Mouse (Mus musculus) neural tube, embryonic 10.5 days (tissue): ENCODE results near the gene Leprot.
A peak's percentile ranks its signal among the peaks of the same experiment; 100 is the strongest.

ENCODE experiments used
- DNase-seq: peaks from one replicate; pipeline ENCODE4 v3.0.0-alpha.2; 2017; ENCODE audit warnings: low spot score; ENCODE audit errors: extremely low spot score

The Leprot gene

DNA sequence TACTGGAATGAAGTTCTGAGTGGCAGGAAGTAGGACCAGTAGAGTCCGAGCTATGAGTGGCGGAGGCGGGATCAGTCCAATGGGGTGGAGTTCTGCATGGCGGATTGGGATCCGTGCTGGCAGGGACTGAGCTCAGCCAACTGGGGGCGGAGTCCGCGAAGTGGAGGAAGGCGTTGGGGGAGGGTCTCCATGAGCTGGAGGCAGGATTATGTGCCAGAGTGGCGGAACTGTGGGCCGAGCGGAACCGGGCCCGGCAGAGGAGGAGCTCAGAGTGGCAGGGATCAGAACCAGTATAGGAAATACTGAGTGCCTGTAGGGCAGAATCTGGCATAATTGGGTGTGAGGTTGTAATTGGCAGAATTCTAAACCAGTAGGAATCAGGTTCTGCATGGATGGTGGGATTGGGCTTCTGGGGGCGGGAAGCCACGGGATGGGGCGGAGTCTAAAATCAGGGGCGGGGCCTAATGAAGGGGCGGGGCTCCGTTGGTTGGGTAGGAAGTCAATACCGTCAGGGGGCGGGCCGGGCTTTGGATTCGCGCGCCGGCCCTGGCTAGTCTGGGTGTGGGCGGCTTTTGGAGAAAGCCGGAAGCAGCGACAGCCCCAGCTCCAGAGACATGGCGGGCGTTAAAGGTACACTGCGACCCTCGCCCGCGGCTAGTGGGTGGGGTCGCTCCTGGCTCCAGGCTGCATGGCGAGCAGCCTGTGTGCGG, at the start of gene Leprot:
TSS of gene Leprot (plus strand) at position 523 of the 710 bp plus-strand sequence.
- DNase-seq: peak; percentile 98

GRCm38 (mm10) chr4:101601758-101602157, 45.8 kb upstream of the Leprot start:
- DNase-seq: no peak

DNA sequence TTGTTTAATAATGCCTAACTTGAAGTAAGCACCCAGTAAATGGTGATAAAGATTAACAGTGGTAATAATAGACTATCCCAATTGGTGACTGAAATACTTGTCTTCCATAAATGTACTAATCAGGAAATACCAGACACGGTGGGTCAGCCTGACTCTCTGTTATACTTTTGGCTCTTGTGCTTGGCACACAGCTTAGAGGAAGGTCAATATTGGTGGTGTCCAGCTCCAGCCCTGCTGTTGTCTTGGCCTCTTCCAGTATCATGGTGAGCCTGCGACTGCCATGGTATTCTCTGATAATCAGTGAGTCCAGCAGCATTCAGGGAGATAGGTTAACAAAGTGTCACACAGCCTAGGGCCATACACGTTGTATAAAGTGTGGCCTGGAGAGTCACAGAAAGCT, 43.9 kb upstream of the Leprot start:
- no peak for DNase-seq

DNA sequence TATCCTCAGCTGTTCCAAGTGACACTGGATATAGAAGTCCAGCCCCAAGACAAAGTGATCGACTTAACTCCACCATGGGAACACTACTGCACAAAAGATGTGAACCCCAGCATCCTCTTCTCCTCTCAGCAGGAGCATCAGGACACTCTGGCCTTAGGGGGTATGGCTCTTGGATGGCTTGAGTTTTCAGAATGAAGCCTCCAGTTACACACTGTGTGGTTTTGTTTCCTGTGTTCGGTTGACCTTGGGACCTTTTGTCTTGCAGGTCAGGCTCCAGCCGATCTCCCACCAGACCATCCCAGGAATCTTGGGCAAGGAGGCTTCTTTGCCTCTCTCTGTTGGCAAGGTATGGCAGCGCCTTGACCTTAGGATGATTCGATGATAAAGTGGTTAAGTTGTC, 31.0 kb upstream of the Leprot start:
- no peak for DNase-seq

- no peak for DNase-seq
Observed at GRCm38 (mm10) chr4:101617742-101618141, 29.8 kb upstream of the Leprot start.

DNA sequence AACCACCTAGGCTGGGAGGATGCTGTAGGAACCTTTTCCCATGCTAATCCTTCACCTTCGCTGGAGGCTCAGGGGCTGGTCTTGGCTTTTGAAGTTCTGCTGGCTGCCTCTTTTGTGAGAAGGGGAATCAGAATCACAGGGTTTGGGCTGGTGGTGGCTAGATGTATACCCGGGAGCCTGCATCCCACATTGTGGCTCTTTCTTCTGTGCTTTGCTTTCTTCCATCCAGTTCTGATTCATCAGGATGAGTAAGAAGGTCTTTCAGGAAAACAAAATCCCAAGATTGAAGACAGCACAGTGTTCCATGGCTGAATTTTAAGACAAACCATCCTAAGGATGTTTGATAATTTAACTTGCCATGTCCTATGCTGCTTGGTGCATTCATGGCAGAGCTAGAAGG, 27.3 kb upstream of the Leprot start:
- DNase-seq: no peak

- no peak for DNase-seq
Observed at GRCm38 (mm10) chr4:101621241-101621640, 26.3 kb upstream of the Leprot start.

DNA sequence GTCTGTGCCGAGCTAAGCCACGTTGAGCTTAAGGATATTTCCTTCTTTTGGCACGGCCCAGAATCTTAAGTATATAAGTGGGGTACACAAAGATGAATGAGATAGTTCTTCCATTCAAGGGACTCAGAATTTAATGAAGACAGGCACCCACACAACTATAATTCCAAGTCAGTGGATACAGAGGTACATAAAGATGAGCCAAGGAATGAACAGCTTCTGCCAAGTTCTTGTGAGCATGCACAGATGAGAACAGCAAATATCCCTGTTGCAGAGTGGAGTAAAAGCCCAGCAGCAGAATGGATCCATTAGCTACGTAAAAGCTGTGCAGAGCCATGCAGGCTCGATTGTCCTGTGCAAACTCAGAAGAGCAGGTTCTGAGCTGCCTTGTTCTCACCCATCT, 22.2 kb upstream of the Leprot start:
- DNase-seq: no peak

- DNase-seq: no peak
Observed at GRCm38 (mm10) chr4:101635596-101635995, 11.9 kb upstream of the Leprot start.

DNA sequence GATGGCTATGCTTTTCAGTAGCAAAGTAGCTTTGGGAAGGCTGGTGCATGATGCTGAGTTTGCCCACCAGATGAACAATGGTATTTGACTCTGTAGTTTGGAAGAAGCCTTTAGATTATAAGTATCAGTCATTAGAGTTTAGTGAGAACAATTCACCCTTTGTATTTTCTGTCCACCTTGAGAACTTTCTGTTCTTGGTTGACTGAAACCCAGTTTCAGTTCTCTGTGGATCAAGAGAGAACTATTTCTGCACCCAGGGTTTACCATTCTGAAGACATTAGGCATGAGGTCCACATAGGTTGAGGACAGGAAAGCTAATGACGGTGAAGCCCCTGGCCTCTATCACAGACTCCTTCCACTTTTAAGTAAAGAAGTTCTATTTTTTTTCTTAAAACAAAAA, 10.0 kb upstream of the Leprot start:
- DNase-seq: no peak

- DNase-seq: no peak
Observed at GRCm38 (mm10) chr4:101640631-101641030, 6.9 kb upstream of the Leprot start.

DNA sequence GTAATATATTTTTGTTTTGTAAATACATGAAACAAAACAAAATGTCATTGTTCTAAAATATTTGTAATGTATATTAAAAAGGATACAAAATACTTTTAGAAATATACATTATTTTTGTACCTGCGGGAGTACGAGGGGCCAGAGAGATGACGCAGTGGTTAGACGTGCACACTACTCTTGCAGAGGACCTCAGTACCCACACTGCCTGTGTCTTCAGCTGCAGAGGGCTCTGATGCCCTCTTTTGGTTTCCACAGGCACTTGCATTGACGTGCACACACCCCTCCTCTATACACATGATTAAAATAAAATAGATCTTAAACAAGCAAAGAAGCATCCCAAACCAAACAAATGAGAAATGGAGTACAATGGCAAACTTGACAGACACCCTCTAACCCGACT, 4.8 kb upstream of the Leprot start:
- no peak for DNase-seq

- DNase-seq: no peak
Observed at GRCm38 (mm10) chr4:101643216-101643615, 4.3 kb upstream of the Leprot start.

- DNase-seq: no peak
Observed at GRCm38 (mm10) chr4:101646857-101647195, 692 bp upstream of the Leprot start.

DNA sequence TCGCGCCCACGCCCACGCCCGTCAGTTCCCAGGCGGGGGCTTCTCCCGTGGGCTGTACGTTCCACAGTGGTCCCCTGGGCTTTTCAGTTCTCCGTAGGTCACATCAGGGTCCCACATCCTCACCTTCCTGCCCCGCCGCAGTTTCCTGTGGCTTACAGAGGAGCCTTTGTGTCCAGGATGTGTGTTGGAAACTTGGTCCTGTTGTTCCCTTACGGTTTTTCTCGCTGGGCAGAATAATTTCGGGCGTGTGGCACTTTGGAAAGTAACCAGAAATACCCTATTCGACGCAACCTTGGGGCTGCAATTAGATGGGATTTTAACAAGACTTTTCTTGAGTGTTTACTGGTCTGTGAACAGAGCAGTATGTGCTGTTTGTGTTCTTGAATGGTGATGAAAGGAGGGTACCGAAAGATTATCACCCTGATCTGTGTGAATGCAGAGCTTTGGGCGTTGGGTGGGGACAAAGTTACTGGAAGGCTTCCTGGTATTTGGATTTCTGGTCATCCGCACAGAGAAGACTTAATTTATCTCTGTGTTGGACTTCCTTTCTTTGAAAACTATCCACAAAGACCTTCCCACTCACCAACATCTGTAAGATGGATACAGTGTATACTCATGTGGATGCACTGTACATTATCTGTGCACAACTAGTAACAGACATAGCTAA, 591 bp downstream of the Leprot start:
- no peak for DNase-seq

- DNase-seq: no peak
Observed at GRCm38 (mm10) chr4:101648745-101649144, 1.2 kb downstream of the Leprot start.

DNA sequence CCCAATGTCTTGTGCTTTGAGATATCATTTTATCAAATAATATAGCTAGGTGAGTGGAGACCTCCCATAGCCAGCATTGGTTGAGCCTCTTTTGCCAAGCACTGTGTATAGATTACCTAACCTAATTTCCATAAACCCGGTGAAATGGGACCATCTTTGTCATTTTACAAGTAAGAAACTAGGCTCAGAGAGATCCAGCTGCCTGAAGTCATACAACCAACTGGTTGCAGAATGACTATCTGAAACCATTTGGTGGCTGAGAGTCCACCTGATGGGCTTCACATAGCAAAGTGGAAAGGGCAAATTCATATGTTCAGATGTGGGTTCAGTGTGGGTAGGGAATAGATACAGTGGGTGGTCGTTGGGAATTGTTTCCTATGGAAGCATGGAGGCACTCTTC, 3.4 kb downstream of the Leprot start:
- DNase-seq: no peak

- DNase-seq: no peak
Observed at GRCm38 (mm10) chr4:101654256-101654655, 6.7 kb downstream of the Leprot start.

DNA sequence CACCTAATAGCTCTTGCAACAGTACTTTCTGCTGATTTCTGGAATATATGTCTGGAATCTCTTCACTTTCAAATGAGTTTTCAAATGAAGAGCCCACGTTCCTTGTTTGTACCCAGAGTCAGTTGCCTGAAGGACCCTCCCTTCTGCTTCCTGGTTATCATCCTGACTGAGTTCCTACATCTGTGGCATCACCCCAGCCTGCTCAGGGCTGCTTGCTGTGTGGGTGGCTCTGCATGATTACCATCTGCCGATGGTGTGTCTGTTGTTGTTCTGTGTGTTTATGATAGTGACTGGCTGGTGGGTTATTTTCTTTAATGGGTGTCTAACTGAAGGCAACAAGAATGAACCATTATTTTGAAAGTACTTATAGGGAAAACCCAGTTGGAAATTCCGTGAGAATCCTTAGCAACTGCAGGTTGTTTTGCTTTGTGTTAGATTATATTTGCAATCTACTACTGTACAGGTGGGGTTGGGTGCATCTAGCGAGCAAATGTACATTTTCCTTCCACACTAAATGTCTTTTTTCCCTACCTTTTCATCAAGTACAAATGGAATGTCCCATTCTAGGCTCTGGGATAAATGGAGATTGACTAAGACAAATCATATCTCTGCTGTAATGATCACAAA, 7.4 kb downstream of the Leprot start:
- no peak for DNase-seq

GRCm38 (mm10) chr4:101655415-101655790, 7.9 kb downstream of the Leprot start:
- DNase-seq: no peak

DNA sequence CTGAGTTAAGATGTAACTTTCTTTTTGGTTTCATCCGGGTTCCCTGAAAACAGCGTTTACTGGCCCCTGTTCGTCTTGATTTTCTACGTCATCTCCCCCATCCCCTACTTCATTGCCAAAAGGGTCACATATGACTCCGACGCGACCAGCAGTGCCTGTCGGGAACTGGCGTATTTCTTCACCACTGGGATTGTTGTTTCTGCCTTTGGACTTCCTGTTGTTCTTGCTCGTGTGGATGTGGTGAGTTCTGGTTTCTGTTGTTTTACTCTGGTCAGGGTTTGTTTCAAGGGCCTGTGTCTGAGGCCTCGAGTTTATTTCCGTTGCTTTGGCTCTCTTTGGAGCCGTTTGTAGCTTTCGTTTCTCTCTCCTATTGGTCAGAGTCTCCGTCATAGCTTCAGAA, 8.5 kb downstream of the Leprot start:
- DNase-seq: no peak

DNA sequence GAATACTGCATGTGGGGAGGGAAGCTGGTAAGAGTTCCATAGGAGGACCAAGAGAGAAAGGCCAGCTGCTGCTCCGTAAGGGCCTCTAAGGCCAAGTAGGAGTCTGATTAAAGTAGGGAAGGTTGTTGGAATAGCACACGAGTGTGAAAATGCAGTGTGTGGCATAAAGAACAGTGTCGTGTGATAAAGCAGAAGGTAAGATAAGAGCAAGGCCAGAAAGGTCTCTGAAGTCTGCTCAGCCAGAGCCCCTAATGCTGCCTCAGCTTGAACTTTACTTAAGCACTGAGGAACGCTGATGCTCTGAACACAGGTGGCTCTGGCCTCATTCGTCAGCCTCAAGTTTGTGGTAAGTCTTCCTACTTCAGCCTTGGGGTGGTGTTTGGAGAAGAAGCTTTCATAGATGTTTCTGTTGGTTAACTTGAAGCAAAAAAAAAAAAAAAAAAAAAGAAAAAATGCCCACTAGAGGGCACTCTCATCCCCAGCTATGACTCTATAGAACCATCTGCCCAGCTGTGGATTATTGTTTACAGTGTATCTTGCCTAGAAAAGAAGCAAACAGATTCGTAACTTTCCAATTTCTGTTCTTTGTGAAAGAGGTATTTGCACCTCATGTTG, 9.5 kb downstream of the Leprot start:
- DNase-seq: no peak
